8 mouse cellular contexts compared by ENCODE assay signal in genomic region chr1:133314364-133314763, GRCm38 (mm10). TPM values are rescaled to one million over a fixed set of nuclear protein-coding genes. Genes with fewer than 3 reads are reported as not detected.
DNase-seq lines count a peak whose midpoint lies in the region; ATAC-seq and TF ChIP-seq lines count a peak whose summit lies in the region.
"Had no signal": no experiment of that assay in that cellular context is flagged by ENCODE, and none has a peak within 500 bp of the region (broad histone marks: within the 10 kb centered on the region; RNA-seq: fewer than 3 reads in every experiment).

No protein-coding gene starts in this region.

- in situ Hi-C loops in CH12.LX (cut with MboI; ENCODE audit: low pct_ligation_motif_present, low pct_unique_long_range_greater_than_20kb, low sequenced_read_pairs), result no loop called here

- no peaks in the 10 kb centered on the region for H3K27me3 ChIP-seq in kidney, postnatal 0 days (ENCODE audit: insufficient read depth, low read length)
- H3K27me3 ChIP-seq in kidney, embryonic 14.5 days (ENCODE audit: control insufficient read depth, insufficient read depth, low read length), result no peaks in the 10 kb centered on the region
- H3K27me3 ChIP-seq in CH12.LX (replicated peaks), result peaks cover 47% of the 10 kb centered on the region
- H3K27me3 ChIP-seq: neural tube, embryonic 12.5 days had no signal

- WGBS in kidney, postnatal 0 days, result 27% methylated on average over 8 of the region's 8 CpGs
- 23% methylated on average over 8 of the region's 8 CpGs for WGBS in kidney, embryonic 14.5 days

- intact Hi-C loops in left cerebral cortex, postnatal 25 days (cut with DNase I), result loop anchor here (1.0 to 5.0 kb wide), 3 partner anchors 39 to 296 kb away; partner anchors contain the start of gene Snrpe

- ATAC-seq in kidney, postnatal 0 days (replicated peaks; ENCODE audit: low FRiP score, low read depth), result no peak
- ATAC-seq in kidney, embryonic 14.5 days (ENCODE audit: low FRiP score, low TSS enrichment), result no peak

- no peaks in the 10 kb centered on the region for H3K9me3 ChIP-seq in kidney, postnatal 0 days (replicated peaks; ENCODE audit: low read length)
- H3K9me3 ChIP-seq in kidney, embryonic 14.5 days (ENCODE audit: control insufficient read depth, low read length), result no peaks in the 10 kb centered on the region
- peaks cover 10% of the 10 kb centered on the region for H3K9me3 ChIP-seq in CH12.LX (replicated peaks; ENCODE audit: low read length)
- H3K9me3 ChIP-seq: neural tube, embryonic 12.5 days had no signal

- no peaks in the 10 kb centered on the region for H3K36me3 ChIP-seq in kidney, postnatal 0 days (ENCODE audit: insufficient read depth, low read length)
- H3K36me3 ChIP-seq in kidney, embryonic 14.5 days (ENCODE audit: control insufficient read depth, insufficient read depth, low read length), result no peaks in the 10 kb centered on the region
- H3K36me3 ChIP-seq in CH12.LX (replicated peaks in 1 of 2; ENCODE audit: control insufficient read depth in 1 of 2, insufficient read depth in 1 of 2, low read length in 1 of 2), result no peaks in the 10 kb centered on the region
- H3K36me3 ChIP-seq: neural tube, embryonic 12.5 days had no signal

- peak; percentile 80 for TF ChIP-seq CTCF in kidney, postnatal 0 days (IDR thresholded peaks at IDR 0.05; ENCODE audit: low read depth)
- TF ChIP-seq CTCF in CH12.LX (conservative IDR thresholded peaks at IDR 0.05 in 1 of 2, IDR thresholded peaks at IDR 0.05 in 1 of 2; ENCODE audit: low read depth in 2 of 2, low read length in 2 of 2), result peak; percentile 39 to 83

- H3K4me2 ChIP-seq in kidney, postnatal 0 days (ENCODE audit: low read length), result no peak overlapping the region
- no peak overlapping the region for H3K4me2 ChIP-seq in kidney, embryonic 14.5 days (replicated peaks; ENCODE audit: low read depth, low read length)
- no peak overlapping the region for H3K4me2 ChIP-seq in CH12.LX (ENCODE audit: insufficient read depth, low read depth, poor library complexity, severe bottlenecking)
- H3K4me2 ChIP-seq: neural tube, embryonic 12.5 days had no signal

- no peaks in the 10 kb centered on the region for H3K79me2 ChIP-seq in CH12.LX (replicated peaks; ENCODE audit: control insufficient read depth, extremely low read depth, insufficient read depth, poor library complexity, severe bottlenecking)

- H3K27ac ChIP-seq in kidney, postnatal 0 days, result no peak overlapping the region
- H3K27ac ChIP-seq in kidney, embryonic 14.5 days (ENCODE audit: low read depth, low read length), result no peak overlapping the region
- H3K27ac ChIP-seq in CH12.LX (ENCODE audit: insufficient read depth, low read depth), result no peak overlapping the region
- H3K27ac ChIP-seq: neural tube, embryonic 12.5 days had no signal

- DNase-seq in kidney, postnatal 0 days (ENCODE audit: low spot score), result peak; percentile 71
- DNase-seq in CH12.LX (ENCODE audit: extremely low read depth) (peak; percentile 55), NIH3T3 (ENCODE audit: low read depth) (peak; percentile 53)
- DNase-seq in embryo, embryonic 11 days, result peak; percentile 72
- peak; percentile 50 to 57 for DNase-seq in left cerebral cortex, postnatal 25 days (ENCODE audit: low spot score in 2 of 2)
- DNase-seq in right cerebral cortex, postnatal 4 days, result peak; percentile 76

- TF ChIP-seq RAD21 in CH12.LX (IDR thresholded peaks at IDR 0.05; ENCODE audit: low read depth, low read length), result peak; percentile 60

- no peak for TF ChIP-seq POLR2A in CH12.LX (IDR thresholded peaks at IDR 0.05; ENCODE audit: low read depth, low read length)

- TF ChIP-seq EP300 in CH12.LX (IDR thresholded peaks at IDR 0.05; ENCODE audit: low read length), result no peak

- dilution Hi-C loops in CH12.LX (cut with MboI; ENCODE audit: extremely low pct_ligation_motif_present, extremely low pct_unique_long_range_greater_than_20kb, low sequenced_read_pairs), result no loop called here

- H3K9ac ChIP-seq in kidney, postnatal 0 days (ENCODE audit: low read depth, low read length), result no peak overlapping the region
- H3K9ac ChIP-seq in kidney, embryonic 14.5 days (ENCODE audit: low read depth, low read length), result no peak overlapping the region
- H3K9ac ChIP-seq in CH12.LX (ENCODE audit: insufficient read depth, low read depth), result no peak overlapping the region
- H3K9ac ChIP-seq: neural tube, embryonic 12.5 days had no signal

- H3K4me1 ChIP-seq in kidney, postnatal 0 days (replicated peaks; ENCODE audit: insufficient read depth, low read length), result 0 out of 2 replicates have a peak, but pooled peaks cover 5% of the 10 kb centered on the region
- H3K4me1 ChIP-seq in kidney, embryonic 14.5 days (ENCODE audit: control insufficient read depth, insufficient read depth, low read length), result peaks cover 8% of the 10 kb centered on the region
- no peaks in the 10 kb centered on the region for H3K4me1 ChIP-seq in CH12.LX (ENCODE audit: control insufficient read depth in 1 of 2, insufficient read depth in 2 of 2)

- no peak overlapping the region for H3K4me3 ChIP-seq in kidney, postnatal 0 days (replicated peaks; ENCODE audit: low read depth, low read length)
- H3K4me3 ChIP-seq in kidney, embryonic 14.5 days (ENCODE audit: low read length), result no peak overlapping the region
- no peak overlapping the region for H3K4me3 ChIP-seq in CH12.LX (replicated peaks in 1 of 3; ENCODE audit: low read depth in 2 of 3, low read length in 2 of 3, poor library complexity in 1 of 3)
- H3K4me3 ChIP-seq: neural tube, embryonic 12.5 days had no signal

TF ChIP-seq in CH12.LX, 34 proteins besides CTCF, POLR2A, EP300 and RAD21:
- TF ChIP-seq SMC3 (IDR thresholded peaks at IDR 0.05; ENCODE audit: low read depth, low read length) (peak; percentile 75), JUND (conservative IDR thresholded peaks at IDR 0.05; ENCODE audit: low read depth, low read length) (no peak)
TF ChIP-seq in CH12.LX: peak in this region for 1.

RNA-seq across cellular contexts. Expression of gene Golt1a, which starts 4.8 kb away (rescaled TPM):
- polyA plus RNA-seq in kidney, postnatal 0 days (2015; fragmentation: Nextera tagmentation; extraction: Ambion mirVana), result 15.4 and 20.6 TPM in 2 replicates
- 2.6 and 6.1 TPM in 2 replicates for polyA plus RNA-seq in kidney, embryonic 14.5 days (2014; fragmentation: Nextera tagmentation; extraction: Ambion mirVana)
- total RNA-seq in CH12.LX (2012; rRNA removed), result not detected in 2 replicates
- not detected in 2 replicates for total RNA-seq in CH12.LX (2014; rRNA removed)
- not detected in 2 replicates for polyA plus RNA-seq in CH12.LX (2012; ENCODE audit: insufficient read length, low read depth)
- total RNA-seq in left cerebral cortex, postnatal 25 days (2021), result 1 to 10 TPM; 1.0 to 1.3 TPM
- polyA plus RNA-seq: neural tube, embryonic 12.5 days had no signal

RNA-seq across cellular contexts. Expression of gene Kiss1, which starts 7.3 kb away (rescaled TPM):
- polyA plus RNA-seq in kidney, postnatal 0 days (2015; fragmentation: Nextera tagmentation; extraction: Ambion mirVana), result not detected in 2 replicates
- polyA plus RNA-seq in kidney, embryonic 14.5 days (2014; fragmentation: Nextera tagmentation; extraction: Ambion mirVana), result not detected in 2 replicates
- not detected in 2 replicates for total RNA-seq in CH12.LX (2012; rRNA removed)
- total RNA-seq in CH12.LX (2014; rRNA removed), result not detected in 2 replicates
- not detected in 2 replicates for polyA plus RNA-seq in CH12.LX (2012; ENCODE audit: insufficient read length, low read depth)
- 1 to 10 TPM in 1 of 2 experiments, not detected in 1; 1.8 TPM for total RNA-seq in left cerebral cortex, postnatal 25 days (2021)
- polyA plus RNA-seq: neural tube, embryonic 12.5 days had no signal

RNA-seq across cellular contexts. Expression of gene Ren1, which starts 35.9 kb away (rescaled TPM):
- polyA plus RNA-seq in kidney, postnatal 0 days (2015; fragmentation: Nextera tagmentation; extraction: Ambion mirVana), result 463 and 484 TPM in 2 replicates
- 50.2 and 92.1 TPM in 2 replicates for polyA plus RNA-seq in kidney, embryonic 14.5 days (2014; fragmentation: Nextera tagmentation; extraction: Ambion mirVana)
- total RNA-seq in CH12.LX (2012; rRNA removed), result 0.08 TPM in 1 of 2 replicates, not detected in the other
- total RNA-seq in CH12.LX (2014; rRNA removed), result not detected in 2 replicates
- not detected in 2 replicates for polyA plus RNA-seq in CH12.LX (2012; ENCODE audit: insufficient read length, low read depth)
- not detected for total RNA-seq in left cerebral cortex, postnatal 25 days (2021)

RNA-seq across cellular contexts. Expression of gene Etnk2, which starts 49.0 kb away (rescaled TPM):
- 4.4 and 5.1 TPM in 2 replicates for polyA plus RNA-seq in kidney, postnatal 0 days (2015; fragmentation: Nextera tagmentation; extraction: Ambion mirVana)
- 1.7 and 2.0 TPM in 2 replicates for polyA plus RNA-seq in kidney, embryonic 14.5 days (2014; fragmentation: Nextera tagmentation; extraction: Ambion mirVana)
- 0.17 and 0.30 TPM in 2 replicates for total RNA-seq in CH12.LX (2012; rRNA removed)
- total RNA-seq in CH12.LX (2014; rRNA removed), result not detected in 2 replicates
- not detected in 2 replicates for polyA plus RNA-seq in CH12.LX (2012; ENCODE audit: insufficient read length, low read depth)
- total RNA-seq in left cerebral cortex, postnatal 25 days (2021), result 1 to 10 TPM; 8.0 to 8.1 TPM

Comparison
In these comparisons a context has a peak if more than half of its experiments do, and no peak if none do; other contexts are left out.
1. RNA of gene Ren1, which starts 35.9 kb away (polyA plus RNA-seq): 463 to 484 TPM in kidney, postnatal 0 days and 50.2 to 92.1 TPM in kidney, embryonic 14.5 days; not detected in CH12.LX; every median in the first group is over 10 times any median in the second.
2. Peak in every context shown above with its lines, with median percentiles within 50 percentile points of each other: DNase-seq.